Mouse (Mus musculus) thymus, postnatal 0 days (tissue): ENCODE data around the gene Ganc. TPM values are rescaled to one million over a fixed set of nuclear protein-coding genes. Genes with fewer than 3 reads are reported as not detected.

Experiments
- DNase-seq: peaks from one replicate; pipeline ENCODE4 v3.0.0-alpha.2; 2015; ENCODE audit warnings: low spot score
- polyA plus RNA-seq: library from polyadenylated mRNA; unstranded; fragments of >200 nt; fragmentation: Nextera tagmentation; extraction: Ambion mirVana; gene quantifications from 2 replicates; pipeline ENCODE4 v1.2.1, GENCODE M21; 2015

Gene Ganc
- polyA plus RNA-seq, 1 experiment from 2014 or later = 31.9 TPM

DNA sequence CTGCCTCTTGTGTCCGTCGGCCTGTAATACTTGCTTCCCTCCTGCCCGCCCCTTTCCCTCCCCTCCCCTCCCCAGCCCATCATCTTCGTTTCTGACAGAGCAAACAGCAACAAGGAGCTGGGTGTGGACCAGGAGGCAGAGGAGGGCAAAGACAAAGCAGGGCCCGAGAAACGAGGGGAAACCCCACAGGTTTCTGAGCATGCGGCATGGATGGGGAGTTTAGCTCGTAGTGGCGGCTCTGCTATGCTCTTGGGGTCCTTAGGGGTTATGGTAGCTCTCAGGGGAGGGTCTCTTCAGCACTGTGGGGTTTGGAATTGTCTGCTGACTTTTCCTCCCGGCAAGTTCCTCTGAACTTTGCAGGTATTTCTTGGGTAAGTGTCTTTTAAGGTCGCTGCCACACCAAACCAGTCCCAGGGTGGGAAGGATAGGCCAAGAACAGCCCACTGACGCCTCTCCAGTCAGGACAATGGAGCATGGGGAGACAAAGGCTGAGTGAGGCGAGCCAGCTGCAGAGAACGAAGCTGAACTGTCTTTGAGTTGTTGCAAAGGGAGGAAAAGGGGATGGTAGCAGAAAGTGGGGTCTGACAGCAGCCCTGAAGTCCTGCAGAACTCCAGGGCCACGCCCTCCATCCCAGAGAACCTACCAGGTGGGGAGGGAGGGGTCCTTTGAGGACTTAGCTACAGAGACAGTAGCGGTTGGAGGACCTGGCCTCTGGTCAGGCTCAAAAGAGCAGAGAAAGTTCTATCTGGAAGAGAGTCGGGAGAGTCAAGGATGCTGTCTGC is 97.6 kb downstream of the Ganc start:
- peak; percentile 34 for DNase-seq

DNA sequence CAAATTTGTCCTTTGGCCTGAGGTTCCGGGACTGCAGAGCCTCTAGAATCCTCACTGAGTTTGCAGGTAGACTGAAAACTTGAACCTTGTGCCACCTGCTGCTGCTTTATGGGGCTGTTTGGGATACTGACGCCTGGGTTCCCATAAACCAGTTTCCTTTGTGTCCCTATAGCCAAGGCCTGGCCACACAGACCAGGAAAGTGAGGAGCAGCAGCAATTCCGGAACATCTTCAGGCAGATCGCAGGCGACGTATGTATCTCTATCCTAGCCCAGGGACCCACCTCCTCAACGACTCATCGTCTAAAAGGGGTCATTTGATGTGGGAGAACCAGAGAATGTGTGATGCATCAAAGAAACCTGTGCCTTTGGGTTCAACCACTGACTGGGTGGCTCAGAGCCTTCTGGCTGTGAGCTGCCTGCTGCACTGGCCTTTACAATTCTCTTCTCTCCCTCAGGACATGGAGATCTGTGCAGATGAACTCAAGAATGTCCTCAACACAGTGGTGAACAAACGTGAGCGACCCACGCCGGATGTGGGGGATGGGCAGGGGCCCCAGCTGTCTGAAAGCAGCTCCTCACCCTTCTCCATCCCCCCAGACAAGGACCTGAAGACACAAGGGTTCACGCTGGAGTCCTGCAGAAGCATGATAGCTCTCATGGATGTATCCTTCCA is 98.4 kb downstream of the Ganc start:
- DNase-seq = peak; percentile 88

DNA sequence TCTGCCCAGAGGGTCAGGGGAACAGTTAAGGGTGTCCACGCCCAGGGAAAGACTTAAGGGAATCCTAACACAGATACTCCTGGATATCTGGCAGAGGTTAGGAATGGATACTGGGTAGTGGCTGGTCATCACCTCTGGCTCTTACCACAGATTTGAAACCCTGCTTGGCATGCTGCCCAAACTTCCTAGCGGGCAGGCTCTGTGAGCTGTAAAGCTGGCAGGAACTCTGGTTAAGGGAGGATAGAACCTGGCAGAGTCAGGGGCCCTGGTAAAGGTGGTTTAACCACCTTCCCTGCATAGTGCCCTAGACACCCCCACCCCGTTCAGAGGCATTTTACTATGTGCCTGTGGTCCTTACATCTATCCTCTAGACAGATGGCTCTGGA is 98.9 kb downstream of the Ganc start:
- DNase-seq = peak; percentile 51

- no peak for DNase-seq
Observed at GRCm38 (mm10) chr2:120503094-120503493, 99.4 kb downstream of the Ganc start.

GRCm38 (mm10) chr2:120503992-120504391 is 100.3 kb downstream of the Ganc start:
- DNase-seq = peak; percentile 56

Other genes with a start within 250 kb of the Ganc start
- 33.4 and 34.5 TPM in 2 replicates for gene Ehd4, start 249.3 kb upstream of the Ganc start, polyA plus RNA-seq
- 0.09 TPM in 2 replicates for gene Pla2g4e, start 158.6 kb upstream of the Ganc start, polyA plus RNA-seq
- gene Pla2g4d, start 114.7 kb upstream of the Ganc start, polyA plus RNA-seq = 0.08 and 0.13 TPM in 2 replicates
- 0.30 and 0.32 TPM in 2 replicates for gene Pla2g4f, start 89.7 kb upstream of the Ganc start, polyA plus RNA-seq
- gene Vps39, start 50.8 kb upstream of the Ganc start, polyA plus RNA-seq = 25.4 and 25.7 TPM in 2 replicates
- gene Tmem87a, start 217 bp downstream of the Ganc start, polyA plus RNA-seq = 21.7 and 26.1 TPM in 2 replicates
- gene Capn3, start 52.1 kb downstream of the Ganc start, polyA plus RNA-seq = 90.9 and 99.1 TPM in 2 replicates
- 50.0 and 59.5 TPM in 2 replicates for gene Zfp106, start 159.9 kb downstream of the Ganc start, polyA plus RNA-seq
- 33.9 and 40.6 TPM in 2 replicates for gene Snap23, start 163.8 kb downstream of the Ganc start, polyA plus RNA-seq
- 20.5 and 25.8 TPM in 2 replicates for gene Haus2, start 205.5 kb downstream of the Ganc start, polyA plus RNA-seq
- gene Lrrc57, start 205.6 kb downstream of the Ganc start, polyA plus RNA-seq = 22.0 and 25.2 TPM in 2 replicates
- 1.5 and 2.3 TPM in 2 replicates for gene Stard9, start 225.2 kb downstream of the Ganc start, polyA plus RNA-seq